Mouse (Mus musculus): Measurements from ENCODE around the gene Themis2.
A peak's percentile ranks its signal among the peaks of the same experiment; 100 is the strongest.
"Not testable (repeated sequence)": the region's sequence is repeated elsewhere in the genome, so short reads cannot be mapped to it uniquely, and the experiment has no call there.

Themis2 gene

DNA sequence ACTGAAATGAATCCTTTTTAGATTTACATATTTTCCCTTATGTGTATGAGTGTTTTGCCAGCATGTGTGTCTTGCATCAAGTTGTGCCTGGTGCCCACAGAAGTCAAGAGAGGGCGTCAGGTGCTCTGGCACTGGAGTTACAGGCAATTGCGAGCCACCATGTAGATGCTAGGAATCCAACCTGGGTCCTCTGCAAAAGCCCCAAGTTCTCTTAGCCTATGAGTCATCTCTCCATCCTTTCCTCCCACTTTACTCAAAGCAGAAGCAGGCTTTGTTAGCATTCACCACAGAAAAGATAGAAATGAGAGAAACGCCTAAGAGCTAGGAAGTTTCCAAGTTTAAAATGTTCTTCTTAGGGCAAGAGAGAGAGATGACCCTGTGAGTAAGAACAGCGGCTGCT, 3.7 kb upstream of the Themis2 start:
- DNase-seq (ENCODE audit: low read depth, low spot score), result no peak

- DNase-seq (ENCODE audit: low read depth, low spot score), result not testable (repeated sequence)
Measured at GRCm38 (mm10) chr4:132798666-132799065, 2.5 kb upstream of the Themis2 start.

- no peak for DNase-seq (ENCODE audit: low read depth, low spot score)
Measured at GRCm38 (mm10) chr4:132798028-132798427, 1.8 kb upstream of the Themis2 start.

GRCm38 (mm10) chr4:132797461-132797860, 1.3 kb upstream of the Themis2 start:
- DNase-seq (ENCODE audit: low read depth, low spot score), result no peak

- no peak for DNase-seq (ENCODE audit: low read depth, low spot score)
Measured at GRCm38 (mm10) chr4:132795171-132795570, 1.0 kb downstream of the Themis2 start.

DNA sequence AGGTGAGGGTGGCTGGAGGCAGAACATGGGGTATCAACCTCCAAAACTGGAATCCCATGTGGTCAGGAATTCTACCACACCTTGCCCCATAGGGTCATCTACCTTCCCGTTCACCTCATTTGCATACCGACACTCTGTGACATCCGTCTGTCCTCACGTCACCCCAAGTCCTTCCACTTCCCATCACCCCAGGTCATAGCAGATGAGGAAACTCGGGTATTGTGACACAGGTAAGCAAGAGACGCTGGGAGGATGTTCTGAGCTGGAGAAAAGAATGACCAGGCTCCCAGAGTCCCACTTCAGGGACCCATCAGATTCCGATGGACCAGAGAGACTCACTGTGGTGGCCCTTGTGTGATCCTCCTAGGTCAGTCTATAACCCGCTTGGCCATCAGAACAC, 1.4 kb downstream of the Themis2 start:
- no peak for DNase-seq (ENCODE audit: low read depth, low spot score)

DNA sequence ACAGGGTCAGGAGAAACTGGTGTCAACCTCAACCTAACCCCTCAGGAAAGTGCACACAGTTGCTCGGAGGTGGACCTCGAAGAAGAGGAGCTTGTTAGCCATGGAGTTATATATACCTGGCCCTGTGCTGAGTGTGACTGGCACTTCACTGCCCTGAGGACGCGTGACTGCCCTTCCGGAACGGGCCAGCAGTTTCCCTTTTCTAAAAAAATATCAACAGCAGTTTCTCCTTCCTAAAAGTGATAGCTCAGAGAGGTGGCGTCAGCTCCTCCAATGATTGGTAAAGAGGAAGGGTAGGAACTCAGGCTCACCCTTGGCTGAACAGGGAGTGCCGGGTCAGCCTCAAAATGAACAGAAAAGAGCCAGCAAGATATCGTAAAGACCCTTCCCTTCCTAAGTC, 2.2 kb downstream of the Themis2 start:
- no peak for DNase-seq (ENCODE audit: low read depth, low spot score)

DNA sequence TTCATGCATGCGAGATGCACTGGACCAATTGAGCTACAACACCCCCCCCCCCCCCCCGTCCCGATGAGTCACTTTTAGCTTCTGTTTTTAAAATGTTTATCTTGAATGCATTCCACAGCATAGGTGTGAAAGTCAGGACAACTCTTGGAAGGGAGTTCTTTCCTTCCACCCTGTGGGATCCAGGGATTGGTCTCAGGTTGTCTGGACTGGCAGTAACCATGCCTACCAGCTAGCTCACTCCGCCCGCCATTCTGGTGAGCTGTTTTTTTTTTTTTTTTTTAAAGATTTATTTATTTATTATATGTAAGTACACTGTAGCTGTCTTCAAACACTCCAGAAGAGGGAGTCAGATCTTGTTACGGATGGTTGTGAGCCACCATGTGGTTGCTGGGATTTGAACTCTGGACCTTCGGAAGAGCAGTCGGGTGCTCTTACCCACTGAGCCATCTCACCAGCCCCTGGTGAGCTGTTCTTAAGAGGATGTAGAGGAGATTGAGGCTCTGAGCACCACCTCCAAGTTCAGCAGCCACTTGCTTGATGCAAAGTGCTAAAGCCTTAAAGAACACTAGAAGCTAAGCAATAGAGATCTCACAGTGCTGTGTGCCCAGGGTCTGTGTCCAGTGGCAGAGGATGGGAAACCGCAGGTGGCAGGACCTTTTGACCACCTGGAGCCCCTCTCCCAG, 2.7 kb downstream of the Themis2 start:
- not testable (repeated sequence) for DNase-seq (ENCODE audit: low read depth, low spot score)

DNA sequence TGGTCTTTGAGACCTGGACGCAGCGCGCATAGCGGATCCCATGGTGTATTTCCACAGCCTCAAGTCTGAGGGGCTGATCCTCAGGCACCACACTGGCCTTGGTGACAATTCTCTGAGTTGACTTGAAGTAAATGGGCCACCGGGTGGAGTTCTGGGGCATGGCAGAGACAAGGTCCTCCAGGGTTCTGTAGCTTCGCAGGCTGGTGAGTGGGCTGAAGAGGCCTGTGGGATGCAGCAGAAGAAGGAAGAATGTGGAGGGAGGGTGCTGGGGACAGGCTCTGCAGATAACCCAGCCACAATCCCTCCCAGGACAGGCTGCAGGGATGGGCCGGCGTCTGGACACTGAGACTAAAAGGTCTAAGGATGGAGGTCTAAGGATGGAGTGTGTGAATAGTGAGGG, 6.5 kb downstream of the Themis2 start:
- DNase-seq (ENCODE audit: low read depth, low spot score), result no peak

DNA sequence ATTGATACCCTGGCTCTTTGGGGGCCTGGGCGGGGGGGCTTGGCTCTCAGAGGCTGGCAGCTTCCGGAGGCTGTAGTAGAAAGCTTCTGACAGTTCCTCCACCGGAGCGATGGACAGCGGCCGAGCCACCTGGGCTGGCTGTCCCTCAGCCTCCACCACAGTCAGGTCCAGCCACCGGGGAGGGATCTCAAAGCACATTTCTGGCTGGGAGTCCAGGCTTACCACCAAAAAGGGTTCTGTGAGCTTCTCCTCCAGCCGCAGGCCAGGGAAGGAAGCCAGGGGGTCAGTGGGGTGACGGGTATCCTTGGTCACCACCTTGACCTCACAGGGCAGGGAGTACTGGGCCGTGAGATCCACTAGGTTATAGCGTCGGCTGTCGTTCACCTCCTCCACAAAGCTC, 11.0 kb downstream of the Themis2 start:
- no peak for DNase-seq (ENCODE audit: low read depth, low spot score)

DNA sequence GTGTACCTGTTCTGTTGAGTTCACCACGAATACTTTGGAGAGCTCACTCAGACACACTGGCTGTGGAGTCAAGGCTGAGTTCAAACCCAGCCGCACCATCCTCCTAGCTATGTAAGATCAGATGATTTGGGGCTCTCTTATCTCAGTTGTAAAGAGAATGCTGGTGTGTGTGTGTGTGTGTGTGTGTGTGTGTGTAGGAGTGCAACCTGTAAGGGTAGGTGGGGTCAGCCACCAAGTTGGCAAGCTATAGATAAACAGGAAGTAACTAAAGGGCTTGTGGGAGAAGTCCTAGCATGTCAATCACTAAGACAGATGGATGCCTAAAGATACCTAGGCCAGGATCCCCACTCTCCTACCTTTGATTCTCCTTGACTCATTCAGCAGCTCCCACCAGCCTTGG, 12.5 kb downstream of the Themis2 start:
- no peak for DNase-seq (ENCODE audit: low read depth, low spot score)

DNA sequence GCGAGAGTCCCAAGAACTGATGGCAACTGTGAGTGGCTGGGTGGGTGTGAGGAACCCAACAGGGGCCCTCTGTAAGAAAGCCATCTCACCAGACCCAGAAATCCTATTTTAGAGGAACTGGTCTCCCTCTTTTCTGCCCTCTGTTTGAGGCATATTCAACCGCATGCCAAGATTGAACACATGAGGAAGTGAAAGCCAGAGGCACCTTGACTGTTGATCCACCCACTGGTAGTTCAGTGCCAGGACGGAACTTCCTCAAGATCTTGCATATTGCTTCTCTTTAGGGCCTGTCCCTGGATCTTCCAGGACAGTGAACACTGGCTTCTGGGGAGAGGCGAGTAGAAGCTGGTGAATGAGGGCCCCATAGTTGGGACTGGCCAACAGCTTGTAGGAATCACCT, 15.9 kb downstream of the Themis2 start:
- DNase-seq (ENCODE audit: low read depth, low spot score), result no peak

DNA sequence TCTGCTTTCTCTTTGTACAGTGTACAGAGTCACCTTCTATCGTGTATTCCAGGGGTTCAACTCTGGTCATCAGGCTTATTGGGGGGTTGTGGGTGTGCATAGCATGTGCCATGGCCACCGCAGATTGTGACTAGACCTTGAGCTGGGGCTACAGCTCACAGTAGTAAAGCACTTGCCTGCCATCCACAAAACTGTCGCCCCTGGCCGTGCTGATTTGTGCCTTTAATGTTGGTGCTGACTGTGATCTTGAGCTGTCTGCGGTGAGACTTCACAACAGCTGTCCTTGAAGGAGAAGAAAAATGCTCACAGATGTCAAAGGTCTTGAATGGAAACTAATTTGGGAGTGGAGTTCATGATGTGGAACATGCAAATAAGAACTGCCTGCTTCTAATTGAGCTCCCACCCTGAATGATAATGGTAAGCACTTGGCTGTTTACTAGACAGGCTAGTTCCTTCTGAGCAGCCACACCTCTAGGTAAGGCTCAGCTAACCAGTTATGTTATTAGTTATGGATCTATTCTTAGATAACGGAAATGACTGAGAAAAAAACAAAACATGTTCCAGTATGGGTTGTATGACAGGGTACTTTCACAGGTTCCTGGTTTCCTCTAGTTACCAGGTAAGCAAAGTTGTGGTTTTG, 17.5 kb downstream of the Themis2 start:
- DNase-seq (ENCODE audit: low read depth, low spot score), result no peak

DNA sequence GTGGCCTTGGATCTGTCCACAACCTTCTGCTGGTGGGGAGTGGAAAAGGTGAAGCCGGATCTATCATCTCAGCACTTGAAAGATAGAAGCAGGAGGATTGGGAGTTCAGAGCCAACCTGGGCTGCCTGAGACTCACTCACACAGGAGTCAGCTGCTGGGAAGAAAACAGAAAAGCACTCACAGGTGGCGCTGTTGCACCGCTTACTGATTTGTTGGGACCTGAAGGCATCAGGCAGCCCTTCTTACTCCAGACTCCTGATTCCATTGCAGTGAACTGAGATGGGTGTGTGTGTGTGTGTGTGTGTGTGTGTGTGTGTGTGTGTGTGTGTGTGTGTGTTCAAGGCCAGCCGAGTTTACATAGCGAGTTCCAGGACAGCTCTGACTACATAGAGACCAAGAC, 19.4 kb downstream of the Themis2 start:
- DNase-seq (ENCODE audit: low read depth, low spot score), result peak; percentile 42

- no peak for DNase-seq (ENCODE audit: low read depth, low spot score)
Measured at GRCm38 (mm10) chr4:132774905-132775304, 21.3 kb downstream of the Themis2 start.

DNA sequence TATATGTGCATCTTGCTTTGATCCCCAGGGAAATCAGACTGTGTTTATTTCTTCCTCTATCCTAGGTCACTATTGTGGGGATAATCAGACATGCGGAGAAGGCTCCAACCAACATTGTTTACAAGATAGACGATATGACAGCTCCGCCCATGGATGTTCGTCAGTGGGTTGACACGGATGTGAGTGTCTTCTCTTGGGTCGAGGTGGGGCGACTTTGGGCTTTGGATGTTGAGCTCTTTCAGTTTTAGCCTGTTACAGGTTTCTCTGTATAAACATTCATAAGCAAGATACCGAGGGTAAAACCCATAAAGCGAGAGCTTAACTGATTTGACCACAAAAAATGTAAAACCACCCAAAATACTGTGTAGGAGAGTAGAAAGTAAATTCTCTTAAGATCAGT, 24.4 kb downstream of the Themis2 start:
- no peak for DNase-seq (ENCODE audit: low read depth, low spot score)

- peak; percentile 98 for DNase-seq (ENCODE audit: low read depth, low spot score)
Measured at GRCm38 (mm10) chr4:132767914-132768876, 28.0 kb downstream of the Themis2 start, which contains the start of gene Rpa2. Rpa2 (plus strand) TSS chr4:132768332.

DNA sequence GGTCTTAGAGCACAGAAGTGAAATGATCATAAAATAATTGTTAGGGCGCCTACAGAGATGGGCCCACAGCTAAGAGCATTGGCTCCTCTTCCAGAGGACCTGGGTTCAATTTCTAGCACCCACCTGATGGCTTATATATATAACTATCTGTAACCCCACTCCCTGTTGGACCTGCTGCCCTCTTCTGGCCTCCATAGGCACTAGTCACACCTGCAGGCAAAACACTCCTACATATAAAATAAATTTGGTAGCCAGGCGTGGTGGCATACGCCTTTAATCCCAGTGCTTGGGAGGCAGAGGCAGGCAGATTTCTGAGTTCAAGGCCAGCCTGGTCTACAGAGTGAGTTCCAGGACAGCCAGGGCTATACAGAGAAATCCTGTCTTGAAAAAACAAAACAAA, 33.1 kb downstream of the Themis2 start:
- DNase-seq (ENCODE audit: low read depth, low spot score), result not testable (repeated sequence)

- no peak for DNase-seq (ENCODE audit: low read depth, low spot score)
Measured at GRCm38 (mm10) chr4:132762602-132763001, 33.6 kb downstream of the Themis2 start.

GRCm38 (mm10) chr4:132760296-132760695, 35.9 kb downstream of the Themis2 start:
- DNase-seq (ENCODE audit: low read depth, low spot score), result no peak

DNA sequence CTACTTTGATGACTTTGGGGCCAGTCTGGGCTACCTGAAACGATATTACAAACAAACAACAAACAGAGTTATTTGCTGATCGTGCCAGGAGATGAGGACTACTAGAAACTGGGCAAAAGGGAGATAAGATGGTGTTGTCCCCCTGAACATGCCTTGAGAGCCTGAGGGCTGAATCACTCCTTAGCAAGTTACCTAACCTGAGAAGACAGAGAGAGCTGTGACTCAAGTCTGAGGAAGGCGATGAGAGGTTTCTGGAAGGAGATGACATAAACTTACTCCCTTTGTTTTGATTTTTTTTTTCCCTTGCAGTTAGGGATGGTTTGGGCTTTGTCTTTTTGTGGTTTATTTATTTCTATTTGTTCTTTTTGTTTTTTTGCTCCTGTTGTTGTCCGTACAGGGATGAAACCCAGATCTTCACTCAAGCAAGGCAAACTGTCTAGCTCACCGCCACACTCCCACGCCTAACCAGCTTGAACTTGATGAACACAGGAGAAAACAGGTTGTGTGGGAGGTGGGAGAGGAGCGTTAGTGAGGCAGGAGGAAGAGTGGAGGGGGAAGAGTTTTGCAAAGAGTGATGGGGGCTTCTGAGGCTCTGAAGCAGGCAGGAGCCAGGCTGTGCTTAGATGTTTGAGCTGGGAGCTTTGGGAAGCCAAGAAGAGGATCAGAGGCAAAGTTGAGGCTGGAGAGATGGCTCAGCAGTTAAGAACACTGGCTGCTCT, 38.4 kb downstream of the Themis2 start:
- DNase-seq (ENCODE audit: low read depth, low spot score), result no peak

DNA sequence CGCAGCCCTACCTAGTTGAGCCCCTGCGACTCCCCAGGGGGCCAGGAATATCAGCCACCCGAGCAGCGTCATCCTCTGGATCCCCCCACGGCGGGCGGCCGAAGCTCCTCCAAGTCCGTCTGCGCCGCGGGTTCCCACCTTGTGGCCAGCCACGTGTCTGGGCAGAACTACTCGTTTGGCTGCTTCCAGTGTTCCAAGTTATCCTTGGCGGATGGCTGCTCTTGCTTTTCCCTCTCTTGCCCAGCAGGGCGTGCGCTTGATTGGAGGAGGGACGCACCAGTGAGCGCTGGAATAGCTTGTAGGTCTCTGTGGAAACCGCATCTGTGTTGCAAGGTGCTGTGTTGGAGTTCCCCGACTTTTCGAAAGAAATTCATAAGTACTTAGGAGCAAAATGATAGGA, 39.2 kb downstream of the Themis2 start, which contains the start of gene Smpdl3b:
Gene Smpdl3b (minus strand): TSS at position 279 of the 400 bp plus-strand sequence.
- DNase-seq (ENCODE audit: low read depth, low spot score), result no peak
